Mouse (Mus musculus) ES-Bruce4 (cell line): ENCODE measurements around the gene Als2cl.

Experiments used
- CTCF ChIP-seq: IDR thresholded peaks from one replicate; pipeline ENCODE4 v1.8.1; 2011; ENCODE audit warnings: low read depth, low read length
- EP300 ChIP-seq: IDR thresholded peaks from 2 replicates; pipeline ENCODE4 v1.6.1; 2011; ENCODE audit warnings: low read depth, low read length; ENCODE audit not compliant: insufficient read depth

DNA sequence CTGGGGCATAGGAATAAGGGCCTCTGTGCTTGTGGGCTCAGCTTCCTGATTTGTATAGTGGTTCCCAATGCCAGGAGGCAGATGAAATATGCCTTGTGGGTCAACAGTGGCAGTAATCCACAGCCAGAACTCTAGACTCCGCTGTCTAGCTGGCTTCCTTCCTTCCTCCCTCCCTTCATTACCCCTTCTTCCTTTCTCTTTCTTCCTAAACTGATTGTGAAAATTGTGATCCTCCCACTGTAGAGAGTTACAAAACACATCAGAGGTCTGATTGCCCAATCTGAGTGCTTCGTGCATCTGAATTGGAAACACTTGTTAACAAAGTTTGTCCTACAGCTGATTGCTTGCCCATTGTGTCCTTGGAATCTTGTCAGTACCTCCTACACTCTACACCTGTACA lies 38.2 kb upstream of the Als2cl start:
- TF ChIP-seq EP300 = no peak
- TF ChIP-seq CTCF = no peak
